Mouse (Mus musculus) forebrain, embryonic 10.5 days (tissue): ENCODE measurements around the gene Sptssb. TPM values are rescaled to one million over a fixed set of nuclear protein-coding genes. Genes with fewer than 3 reads are reported as not detected.

Experiments
- DNase-seq: peaks from one replicate; pipeline ENCODE4 v3.0.0-alpha.2; 2017; ENCODE audit warnings: low spot score; ENCODE audit errors: extremely low spot score
- H3K27ac ChIP-seq: fragments of 300-500 bp; sonication (generic); 2 replicates; pipeline ENCODE4 v1.5.1; 2016; ENCODE audit warnings: mild to moderate bottlenecking
- H3K27me3 ChIP-seq: fragments of 300-500 bp; sonication (generic); 2 replicates; pipeline ENCODE4 v1.6.1; 2016; ENCODE audit warnings: mild to moderate bottlenecking; ENCODE audit not compliant: poor library complexity, severe bottlenecking
- H3K36me3 ChIP-seq: fragments of 300-500 bp; sonication (generic); replicated peaks from 2 replicates; pipeline ENCODE4 v1.6.1; 2016; ENCODE audit warnings: mild to moderate bottlenecking, moderate library complexity
- H3K4me1 ChIP-seq: fragments of 300-500 bp; sonication (generic); 2 replicates; pipeline ENCODE4 v1.6.1; 2016
- H3K4me3 ChIP-seq: fragments of 300-500 bp; sonication (generic); 2 replicates; pipeline ENCODE4 v1.5.1; 2016; ENCODE audit warnings: mild to moderate bottlenecking, moderate library complexity
- H3K9me3 ChIP-seq: fragments of 300-500 bp; sonication (generic); 2 replicates; pipeline ENCODE4 v1.6.1; 2016; ENCODE audit warnings: mild to moderate bottlenecking, moderate library complexity
- WGBS: fragments of 180-500 bp; shearing (Covaris S2); methylation state at CpG from one replicate; pipeline ENCODE4 v1.1.7; 2016; 5-methylcytosine and 5-hydroxymethylcytosine counted together
- polyA plus RNA-seq: library from polyadenylated mRNA; unstranded; fragments of >200 nt; fragmentation: Nextera tagmentation; extraction: Ambion mirVana; gene quantifications from 2 replicates; pipeline ENCODE4 v1.2.1, GENCODE M21; 2016

The Sptssb gene
- polyA plus RNA-seq, result not detected in 2 replicates

GRCm38 (mm10) chr3:69859858-69860588 lies at the start of gene Sptssb:
Gene Sptssb (minus strand): TSS chr3:69859940.
- H3K9me3 ChIP-seq, result no peaks in the 10 kb centered on the region
- peaks cover 37% of the 10 kb centered on the region for H3K27me3 ChIP-seq
- under 1% methylated on average over 24 of the region's 24 CpGs for WGBS
- H3K4me1 ChIP-seq, result peaks cover 21% of the 10 kb centered on the region
- H3K36me3 ChIP-seq, result no peaks in the 10 kb centered on the region
- H3K27ac ChIP-seq, result no peak within 1 kb of the TSS
- DNase-seq, result no peak
- H3K4me3 ChIP-seq, result peak within 1 kb of the TSS; percentile 61

GRCm38 (mm10) chr3:69908074-69908473 lies 48.3 kb upstream of the Sptssb start:
- WGBS, result 59% methylated on average over 4 of the region's 4 CpGs
- no peaks in the 10 kb centered on the region for H3K36me3 ChIP-seq
- no peak overlapping the region for H3K4me3 ChIP-seq
- H3K27me3 ChIP-seq, result no peaks in the 10 kb centered on the region
- DNase-seq, result no peak
- no peak overlapping the region for H3K27ac ChIP-seq
- no peaks in the 10 kb centered on the region for H3K9me3 ChIP-seq
- H3K4me1 ChIP-seq, result peaks cover 4% of the 10 kb centered on the region

DNA sequence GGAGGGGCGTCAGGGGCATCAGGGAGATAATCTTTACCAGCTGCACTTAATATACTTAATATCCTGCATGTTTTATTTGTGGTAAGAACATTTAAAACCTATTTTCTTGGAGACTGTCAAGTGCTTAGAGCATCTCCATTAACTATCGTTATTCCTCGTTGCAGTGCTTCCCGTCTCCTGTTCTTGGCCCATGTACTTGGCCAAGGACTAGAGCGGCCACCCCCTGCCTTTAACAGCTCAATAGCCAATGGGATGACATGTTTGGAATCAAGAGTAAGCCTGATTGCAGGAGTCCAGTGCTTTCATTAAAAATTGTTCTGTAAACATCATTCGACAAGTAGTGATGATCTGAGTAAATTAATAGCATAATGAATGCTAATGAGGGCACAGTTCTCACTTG lies 47.8 kb upstream of the Sptssb start:
- no peak overlapping the region for H3K27ac ChIP-seq
- H3K4me1 ChIP-seq, result no peaks in the 10 kb centered on the region; the same call in 1 of the 2 replicates
- DNase-seq, result no peak
- no peaks in the 10 kb centered on the region for H3K27me3 ChIP-seq
- no peak overlapping the region for H3K4me3 ChIP-seq
- no peaks in the 10 kb centered on the region for H3K36me3 ChIP-seq
- 60% methylated on average over 6 of the region's 6 CpGs for WGBS
- H3K9me3 ChIP-seq, result no peaks in the 10 kb centered on the region

DNA sequence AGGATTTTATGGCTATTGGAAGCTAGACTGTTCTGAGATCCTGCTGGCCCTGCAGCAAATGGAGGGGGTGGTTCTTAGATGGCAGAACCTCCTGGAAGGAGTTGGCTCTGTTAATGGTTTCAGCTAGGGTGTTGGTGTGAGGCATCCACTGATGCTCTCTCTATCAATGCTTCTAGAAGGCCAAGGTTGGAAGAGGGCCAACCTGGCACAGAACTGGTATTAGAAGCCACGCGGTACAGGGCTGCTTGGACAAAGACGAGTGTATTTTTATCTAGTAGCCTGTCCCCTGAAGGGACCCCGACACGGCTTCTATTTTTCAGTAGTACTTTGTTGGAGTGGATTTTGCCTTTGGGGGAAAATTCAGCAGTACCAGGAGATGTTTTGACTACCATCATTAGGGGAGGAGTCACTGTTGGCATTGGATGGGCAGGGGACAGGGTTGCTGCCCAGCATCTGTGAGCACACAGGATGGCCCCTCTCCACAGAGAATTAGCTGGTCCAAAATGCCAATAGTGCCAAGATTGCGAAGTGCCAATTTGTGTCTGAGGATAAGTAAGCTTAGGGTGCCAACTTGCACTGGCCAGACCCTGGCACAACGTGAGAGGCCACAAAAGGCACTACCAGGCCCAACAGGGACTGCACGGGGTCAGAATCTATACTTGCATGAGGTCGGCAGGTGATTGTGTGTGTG lies 43.2 kb upstream of the Sptssb start:
- Histone ChIP-seq H3K4me1 (no peaks in the 10 kb centered on the region), H3K36me3 (no peaks in the 10 kb centered on the region), H3K9me3 (no peaks in the 10 kb centered on the region), H3K4me3 (no peak overlapping the region), H3K27ac (no peak overlapping the region), H3K27me3 (no peaks in the 10 kb centered on the region)
- WGBS, result 93% methylated on average over 9 of the region's 9 CpGs
- no peak for DNase-seq

DNA sequence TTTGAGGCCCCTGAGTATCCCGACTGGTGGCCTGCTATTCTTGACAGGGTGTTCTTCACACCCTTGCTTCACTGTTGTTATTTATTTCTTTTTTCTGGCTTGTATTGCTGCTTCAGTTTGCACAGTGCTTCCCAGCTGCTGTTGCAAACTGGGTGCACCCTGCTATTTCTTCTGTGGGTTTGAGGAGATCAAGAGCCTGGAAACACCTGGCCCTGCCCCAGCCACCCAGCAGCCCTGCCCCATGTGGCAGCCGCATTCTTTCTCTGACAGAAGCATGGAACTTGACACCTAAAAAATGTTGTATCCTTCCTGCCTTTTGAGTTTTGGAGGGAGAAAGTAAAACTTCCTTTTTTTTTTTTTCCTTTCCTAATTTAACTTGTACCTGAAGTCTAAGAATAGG lies 42.6 kb upstream of the Sptssb start:
- H3K4me3 ChIP-seq, result no peak overlapping the region
- DNase-seq, result no peak
- no peaks in the 10 kb centered on the region for H3K9me3 ChIP-seq
- no peaks in the 10 kb centered on the region for H3K27me3 ChIP-seq
- H3K4me1 ChIP-seq, result no peaks in the 10 kb centered on the region
- 79% methylated on average over 2 of the region's 2 CpGs for WGBS
- H3K27ac ChIP-seq, result no peak overlapping the region
- H3K36me3 ChIP-seq, result no peaks in the 10 kb centered on the region

- no peak overlapping the region for H3K4me3 ChIP-seq
- no peak overlapping the region for H3K27ac ChIP-seq
- no peak for DNase-seq
- no peaks in the 10 kb centered on the region for H3K9me3 ChIP-seq
- no peaks in the 10 kb centered on the region for H3K4me1 ChIP-seq
- no peaks in the 10 kb centered on the region for H3K27me3 ChIP-seq
- no peaks in the 10 kb centered on the region for H3K36me3 ChIP-seq
These were observed 42.2 kb upstream of the Sptssb start for GRCm38 (mm10) chr3:69901874-69902381.

DNA sequence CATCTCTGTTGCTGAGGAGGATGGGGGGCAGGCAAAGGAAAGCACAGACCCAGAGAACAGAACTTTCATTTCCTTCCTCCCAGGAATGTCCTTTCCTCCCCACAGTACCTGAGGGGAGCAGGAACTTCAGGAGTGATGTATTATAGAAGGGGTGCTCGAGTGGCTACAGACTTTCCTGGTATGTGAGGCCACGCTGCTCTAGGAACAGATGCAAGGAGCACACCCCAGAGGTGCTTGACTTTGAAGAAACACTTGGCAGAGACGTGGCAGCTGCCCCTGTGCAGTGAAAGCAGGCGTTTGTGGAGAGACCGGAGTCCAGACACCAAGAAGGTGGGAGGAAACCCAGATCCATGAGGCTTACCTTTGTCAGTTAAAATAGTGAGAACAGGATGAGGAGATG lies 40.6 kb upstream of the Sptssb start:
- WGBS, result 76% methylated on average over 5 of the region's 5 CpGs
- Histone ChIP-seq H3K27ac (no peak overlapping the region), H3K27me3 (no peaks in the 10 kb centered on the region), H3K9me3 (no peaks in the 10 kb centered on the region), H3K4me1 (no peaks in the 10 kb centered on the region), H3K36me3 (no peaks in the 10 kb centered on the region), H3K4me3 (no peak overlapping the region)
- DNase-seq, result no peak

DNA sequence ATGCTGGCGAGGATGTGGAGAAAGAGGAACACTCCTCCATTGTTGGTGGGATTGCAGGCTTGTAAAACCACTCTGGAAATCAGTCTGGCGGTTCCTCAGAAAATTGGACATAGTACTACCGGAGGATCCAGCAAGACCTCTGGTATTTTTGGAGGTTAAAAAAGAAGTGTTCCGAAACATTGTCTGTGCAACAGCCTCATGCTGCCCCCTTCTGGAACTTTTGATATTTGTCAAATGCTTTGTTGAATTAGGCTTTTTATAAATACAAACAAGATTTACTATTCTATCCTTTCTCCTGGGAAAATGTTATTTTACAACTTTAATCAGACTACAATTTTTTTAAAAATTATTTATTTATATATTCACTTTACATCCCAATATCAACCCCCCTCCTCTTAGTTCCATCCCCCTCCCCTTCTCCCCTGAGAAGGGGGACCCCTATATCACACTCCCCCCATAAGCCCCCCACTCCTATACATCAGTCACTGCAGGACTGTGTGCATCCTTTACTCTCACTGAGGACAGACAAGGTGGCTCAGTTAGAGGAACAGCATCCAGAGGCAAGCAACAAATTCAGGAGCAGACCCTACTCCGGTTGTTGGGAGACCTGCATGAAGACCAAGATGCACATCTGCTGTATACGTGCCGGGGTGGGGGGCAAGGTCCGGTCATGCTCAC lies 38.3 kb upstream of the Sptssb start:
- WGBS, result 83% methylated on average over 7 of the region's 8 CpGs
- no peak for DNase-seq
- H3K4me3 ChIP-seq, result no peak overlapping the region
- no peaks in the 10 kb centered on the region for H3K9me3 ChIP-seq
- H3K27me3 ChIP-seq, result no peaks in the 10 kb centered on the region
- H3K27ac ChIP-seq, result no peak overlapping the region
- H3K4me1 ChIP-seq, result no peaks in the 10 kb centered on the region
- no peaks in the 10 kb centered on the region for H3K36me3 ChIP-seq

DNA sequence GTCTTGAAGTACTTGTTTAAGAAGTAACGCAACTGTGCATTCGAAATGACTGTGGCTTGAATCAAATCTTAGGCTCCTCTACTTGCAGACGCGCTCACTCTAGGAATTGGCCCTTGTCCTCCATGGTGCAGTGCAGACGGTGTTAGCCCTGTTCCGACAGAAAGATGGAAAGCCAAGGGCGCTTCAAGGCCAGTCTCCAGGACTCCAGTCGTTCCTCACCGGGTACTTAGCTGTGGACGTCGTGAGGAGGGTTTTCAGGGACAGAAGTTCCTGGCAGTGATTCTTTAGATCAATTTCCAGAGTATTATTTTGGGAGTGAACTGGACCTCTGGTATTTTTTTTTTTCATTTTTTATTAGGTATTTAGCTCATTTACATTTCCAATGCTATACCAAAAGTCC lies 35.8 kb upstream of the Sptssb start:
- H3K4me1 ChIP-seq, result no peaks in the 10 kb centered on the region
- 94% methylated on average over 11 of the region's 11 CpGs for WGBS
- no peak for DNase-seq
- no peaks in the 10 kb centered on the region for H3K36me3 ChIP-seq
- no peak overlapping the region for H3K27ac ChIP-seq
- no peaks in the 10 kb centered on the region for H3K27me3 ChIP-seq
- H3K4me3 ChIP-seq, result no peak overlapping the region
- no peaks in the 10 kb centered on the region for H3K9me3 ChIP-seq

- H3K9me3 ChIP-seq, result no peaks in the 10 kb centered on the region
- no peak for DNase-seq
- H3K27ac ChIP-seq, result no peak overlapping the region
- WGBS, result 84% methylated on average over 9 of the region's 9 CpGs
- no peak overlapping the region for H3K4me3 ChIP-seq
- H3K27me3 ChIP-seq, result no peaks in the 10 kb centered on the region
- no peaks in the 10 kb centered on the region for H3K36me3 ChIP-seq
- H3K4me1 ChIP-seq, result no peaks in the 10 kb centered on the region
These were observed 32.7 kb upstream of the Sptssb start for GRCm38 (mm10) chr3:69892187-69893094.

- H3K4me1 ChIP-seq, result no peaks in the 10 kb centered on the region
- no peak overlapping the region for H3K27ac ChIP-seq
- H3K27me3 ChIP-seq, result no peaks in the 10 kb centered on the region
- DNase-seq, result no peak
- no peaks in the 10 kb centered on the region for H3K36me3 ChIP-seq
- no peak overlapping the region for H3K4me3 ChIP-seq
- H3K9me3 ChIP-seq, result no peaks in the 10 kb centered on the region
- 81% methylated on average over 2 of the region's 2 CpGs for WGBS
These were observed 26.1 kb upstream of the Sptssb start for GRCm38 (mm10) chr3:69885866-69886265.

DNA sequence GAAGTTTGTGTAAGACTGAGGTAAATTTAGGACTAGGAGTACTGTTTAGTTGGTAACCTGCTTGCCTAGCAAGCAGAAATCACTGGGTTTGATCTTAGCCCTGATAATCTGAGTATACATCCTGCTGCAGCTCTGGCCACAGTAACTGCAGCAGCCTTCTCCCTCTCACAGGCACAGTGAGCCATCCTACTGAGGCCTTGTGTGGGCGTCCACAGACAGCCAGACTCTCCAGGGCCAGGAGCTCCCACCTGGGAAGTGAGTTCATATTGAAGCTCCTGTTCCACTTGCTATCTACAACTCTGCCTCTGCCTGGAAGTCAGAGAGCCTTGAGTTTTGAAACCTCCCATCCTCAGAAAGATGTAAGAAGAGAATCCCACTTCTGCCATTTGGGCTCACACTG lies 24.0 kb upstream of the Sptssb start:
- H3K4me3 ChIP-seq, result no peak overlapping the region
- H3K9me3 ChIP-seq, result no peaks in the 10 kb centered on the region
- 88% methylated on average over 1 of the region's 1 CpGs for WGBS
- no peaks in the 10 kb centered on the region for H3K36me3 ChIP-seq
- H3K4me1 ChIP-seq, result no peaks in the 10 kb centered on the region
- DNase-seq, result no peak
- no peaks in the 10 kb centered on the region for H3K27me3 ChIP-seq
- H3K27ac ChIP-seq, result no peak overlapping the region
